Mouse (Mus musculus) heart, embryonic 11.5 days (tissue): Measurements from ENCODE around the gene Sestd1. TPM values are rescaled to one million over a fixed set of nuclear protein-coding genes. Genes with fewer than 3 reads are reported as not detected.

Source experiments
- ATAC-seq: fragments of 200-750 bp; cut with Nextera tagmentation; replicated peaks from 2 replicates; pipeline ENCODE4 v1.8.0; 2017; ENCODE audit warnings: moderate library complexity; ENCODE audit not compliant: insufficient number of reproducible peaks, low FRiP score, low TSS enrichment
- H3K27ac ChIP-seq: fragments of 300-500 bp; sonication (generic); 2 replicates; pipeline ENCODE4 v1.5.1; 2014; ENCODE audit warnings: mild to moderate bottlenecking, low read depth, low read length
- H3K27me3 ChIP-seq: fragments of 300-500 bp; sonication (generic); 2 replicates; pipeline ENCODE4 v1.6.1; 2014; ENCODE audit warnings: mild to moderate bottlenecking, low read length, mixed read lengths; ENCODE audit not compliant: control insufficient read depth, insufficient read depth
- H3K36me3 ChIP-seq: fragments of 300-500 bp; sonication (generic); 2 replicates; pipeline ENCODE4 v1.6.1; 2014; ENCODE audit warnings: mild to moderate bottlenecking, low read length, moderate library complexity, mixed read lengths; ENCODE audit not compliant: control insufficient read depth, insufficient read depth
- H3K4me1 ChIP-seq: fragments of 300-500 bp; sonication (generic); 2 replicates; pipeline ENCODE4 v1.6.1; 2014; ENCODE audit warnings: low read length; ENCODE audit not compliant: control insufficient read depth, insufficient read depth
- H3K4me2 ChIP-seq: fragments of 300-500 bp; sonication (generic); 2 replicates; pipeline ENCODE4 v1.6.1; 2014; ENCODE audit warnings: mild to moderate bottlenecking, moderate library complexity
- H3K4me3 ChIP-seq: fragments of 300-500 bp; sonication (generic); 2 replicates; pipeline ENCODE4 v1.5.1; 2014; ENCODE audit warnings: low read depth, low read length
- H3K9ac ChIP-seq: fragments of 300-500 bp; sonication (generic); 2 replicates; pipeline ENCODE4 v1.6.1; 2014; ENCODE audit warnings: mild to moderate bottlenecking, low read depth, low read length, moderate library complexity
- H3K9me3 ChIP-seq: fragments of 300-500 bp; sonication (generic); replicated peaks from 2 replicates; pipeline ENCODE4 v1.6.1; 2016; ENCODE audit warnings: low read length; ENCODE audit not compliant: control insufficient read depth
- WGBS: fragments of 180-500 bp; shearing (Covaris S2); extraction: QIAGEN DNeasy Blood & Tissue Kit; methylation state at CpG from one replicate; pipeline ENCODE4 v1.1.7; 2014; ENCODE audit not compliant: insufficient replicate concordance; 5-methylcytosine and 5-hydroxymethylcytosine counted together
- polyA plus RNA-seq: library from polyadenylated mRNA; unstranded; fragments of >200 nt; fragmentation: Nextera tagmentation; extraction: Ambion mirVana; gene quantifications from 2 replicates; pipeline ENCODE4 v1.2.1, GENCODE M21; 2014

Sestd1 gene
- 12.9 and 15.8 TPM in 2 replicates for polyA plus RNA-seq

GRCm38 (mm10) chr2:77280512-77281409, at the start of gene Sestd1:
Sestd1 (minus strand) TSS chr2:77280592.
- peak within 1 kb of the TSS; percentile 7; the same call in 1 of the 2 replicates for H3K27ac ChIP-seq
- WGBS = 7% methylated on average over 44 of the region's 73 CpGs
- no peaks in the 10 kb centered on the region for H3K36me3 ChIP-seq
- peak; percentile 83 for ATAC-seq
- peak within 1 kb of the TSS; percentile 96 for H3K4me2 ChIP-seq
- no peaks in the 10 kb centered on the region for H3K27me3 ChIP-seq
- H3K4me1 ChIP-seq = peaks cover 5% of the 10 kb centered on the region; the same call in 1 of the 2 replicates
- peak within 1 kb of the TSS; percentile 91 for H3K4me3 ChIP-seq
- no peaks in the 10 kb centered on the region for H3K9me3 ChIP-seq
- peak within 1 kb of the TSS; percentile 97 for H3K9ac ChIP-seq

- ATAC-seq = no peak
- Histone ChIP-seq H3K4me2 (no peak overlapping the region), H3K9me3 (no peaks in the 10 kb centered on the region), H3K4me3 (no peak overlapping the region), H3K36me3 (no peaks in the 10 kb centered on the region), H3K27me3 (no peaks in the 10 kb centered on the region), H3K9ac (no peak overlapping the region), H3K4me1 (peaks cover 3% of the 10 kb centered on the region; the same call in 1 of the 2 replicates), H3K27ac (no peak overlapping the region)
- 59% methylated on average over 3 of the region's 3 CpGs for WGBS
Measured at GRCm38 (mm10) chr2:77327246-77327645, 46.9 kb upstream of the Sestd1 start.

- Histone ChIP-seq H3K4me1 (peaks cover 3% of the 10 kb centered on the region; the same call in 1 of the 2 replicates), H3K27ac (no peak overlapping the region), H3K27me3 (no peaks in the 10 kb centered on the region), H3K36me3 (no peaks in the 10 kb centered on the region), H3K4me3 (no peak overlapping the region), H3K4me2 (no peak overlapping the region), H3K9ac (no peak overlapping the region), H3K9me3 (no peaks in the 10 kb centered on the region)
- no peak for ATAC-seq
- 30% methylated on average over 6 of the region's 6 CpGs for WGBS
Measured at GRCm38 (mm10) chr2:77323739-77324138, 43.3 kb upstream of the Sestd1 start.

GRCm38 (mm10) chr2:77323156-77323555, 42.8 kb upstream of the Sestd1 start:
- no peak overlapping the region for H3K4me3 ChIP-seq
- H3K4me2 ChIP-seq = no peak overlapping the region
- no peaks in the 10 kb centered on the region for H3K36me3 ChIP-seq
- H3K27me3 ChIP-seq = no peaks in the 10 kb centered on the region
- H3K27ac ChIP-seq = no peak overlapping the region
- H3K9ac ChIP-seq = no peak overlapping the region
- WGBS = 79% methylated on average over 9 of the region's 9 CpGs
- ATAC-seq = no peak
- no peaks in the 10 kb centered on the region for H3K9me3 ChIP-seq
- peaks cover 3% of the 10 kb centered on the region; the same call in 1 of the 2 replicates for H3K4me1 ChIP-seq

- no peak overlapping the region for H3K4me3 ChIP-seq
- H3K36me3 ChIP-seq = no peaks in the 10 kb centered on the region
- no peak overlapping the region for H3K4me2 ChIP-seq
- H3K4me1 ChIP-seq = peaks cover 3% of the 10 kb centered on the region; the same call in 1 of the 2 replicates
- WGBS = 78% methylated on average over 5 of the region's 5 CpGs
- no peak overlapping the region for H3K9ac ChIP-seq
- H3K27me3 ChIP-seq = no peaks in the 10 kb centered on the region
- no peaks in the 10 kb centered on the region for H3K9me3 ChIP-seq
- ATAC-seq = no peak
- H3K27ac ChIP-seq = no peak overlapping the region
Measured at GRCm38 (mm10) chr2:77319196-77319595, 38.8 kb upstream of the Sestd1 start.

- H3K4me1 ChIP-seq = no peaks in the 10 kb centered on the region; the same call in 1 of the 2 replicates
- H3K4me3 ChIP-seq = no peak overlapping the region
- H3K36me3 ChIP-seq = no peaks in the 10 kb centered on the region
- no peaks in the 10 kb centered on the region for H3K27me3 ChIP-seq
- WGBS = 27% methylated on average over 7 of the region's 7 CpGs
- H3K4me2 ChIP-seq = no peak overlapping the region
- H3K9ac ChIP-seq = no peak overlapping the region
- 0 out of 2 replicates have a peak, but pooled peaks have one; percentile 26 for ATAC-seq
- 0 out of 2 replicates have a peak overlapping the region, but pooled peaks have one; percentile 18 for H3K27ac ChIP-seq
- no peaks in the 10 kb centered on the region for H3K9me3 ChIP-seq
Measured at GRCm38 (mm10) chr2:77316961-77317360, 36.6 kb upstream of the Sestd1 start.

GRCm38 (mm10) chr2:77313846-77314245, 33.5 kb upstream of the Sestd1 start:
- H3K9me3 ChIP-seq = no peaks in the 10 kb centered on the region
- no peak for ATAC-seq
- H3K4me2 ChIP-seq = no peak overlapping the region
- no peaks in the 10 kb centered on the region for H3K36me3 ChIP-seq
- H3K4me3 ChIP-seq = no peak overlapping the region
- H3K4me1 ChIP-seq = no peaks in the 10 kb centered on the region; the same call in 1 of the 2 replicates
- no peak overlapping the region for H3K9ac ChIP-seq
- no peaks in the 10 kb centered on the region for H3K27me3 ChIP-seq
- 84% methylated on average over 10 of the region's 10 CpGs for whole genome bisulfite sequencing
- no peak overlapping the region for H3K27ac ChIP-seq

GRCm38 (mm10) chr2:77312616-77313015, 32.2 kb upstream of the Sestd1 start:
- Histone ChIP-seq H3K4me3 (no peak overlapping the region), H3K9me3 (no peaks in the 10 kb centered on the region), H3K36me3 (no peaks in the 10 kb centered on the region), H3K27me3 (no peaks in the 10 kb centered on the region), H3K4me2 (peak overlapping the region; percentile 50), H3K27ac (no peak overlapping the region), H3K9ac (no peak overlapping the region), H3K4me1 (no peaks in the 10 kb centered on the region; the same call in 1 of the 2 replicates)
- ATAC-seq = no peak
- 40% methylated on average over 9 of the region's 9 CpGs for WGBS
